Mouse (Mus musculus): ENCODE results near the gene Ubap1l. TPM values are rescaled to one million over a fixed set of nuclear protein-coding genes. Genes with fewer than 3 reads are reported as not detected.
A peak's percentile ranks its signal among the peaks of the same experiment; 100 is the strongest.

Ubap1l gene
- polyA plus RNA-seq, 1 experiment from 2014 or later, result not detected

GRCm38 (mm10) chr9:65408871-65409295, 48.0 kb downstream of the Ubap1l start:
- 45% methylated on average over 5 of the region's 5 CpGs for WGBS
- DNase-seq (ENCODE audit: low spot score) (peak; percentile 74), ATAC-seq (ENCODE audit: low FRiP score, low TSS enrichment) (peak; percentile 96)
- Histone ChIP-seq H3K27ac (replicated peaks) (no peak overlapping the region), H3K4me1 (replicated peaks; ENCODE audit: control insufficient read depth, insufficient read depth) (0 out of 2 replicates have a peak, but pooled peaks cover 4% of the 10 kb centered on the region), H3K36me3 (ENCODE audit: control insufficient read depth, insufficient read depth, low read length) (no peaks in the 10 kb centered on the region), H3K4me3 (ENCODE audit: low read depth, low read length) (no peak overlapping the region), H3K9me3 (ENCODE audit: control insufficient read depth, low read length) (no peaks in the 10 kb centered on the region), H3K27me3 (ENCODE audit: control insufficient read depth, insufficient read depth, low read length) (no peaks in the 10 kb centered on the region), H3K4me2 (replicated peaks; ENCODE audit: low read depth) (no peak overlapping the region), H3K9ac (ENCODE audit: low read length) (no peak overlapping the region)
- TF ChIP-seq CTCF (IDR thresholded peaks at IDR 0.05; ENCODE audit: low read depth), result no peak
- no peak for TF ChIP-seq EP300 (optimal IDR thresholded peaks at IDR 0.05)

GRCm38 (mm10) chr9:65410378-65410777, 49.5 kb downstream of the Ubap1l start:
- DNase-seq (ENCODE audit: low spot score), result no peak
- TF ChIP-seq EP300 (optimal IDR thresholded peaks at IDR 0.05), result no peak
- no peaks in the 10 kb centered on the region for H3K36me3 ChIP-seq (ENCODE audit: control insufficient read depth, insufficient read depth, low read length)
- no peak overlapping the region for H3K27ac ChIP-seq (replicated peaks)
- no peak overlapping the region for H3K9ac ChIP-seq (ENCODE audit: low read length)
- no peaks in the 10 kb centered on the region for H3K9me3 ChIP-seq (ENCODE audit: control insufficient read depth, low read length)
- no peak overlapping the region for H3K4me2 ChIP-seq (replicated peaks; ENCODE audit: low read depth)
- H3K4me3 ChIP-seq (ENCODE audit: low read depth, low read length), result no peak overlapping the region
- WGBS, result 87% methylated on average over 8 of the region's 8 CpGs
- H3K4me1 ChIP-seq (replicated peaks; ENCODE audit: control insufficient read depth, insufficient read depth), result no peaks in the 10 kb centered on the region
- H3K27me3 ChIP-seq (ENCODE audit: control insufficient read depth, insufficient read depth, low read length), result no peaks in the 10 kb centered on the region
- ATAC-seq (ENCODE audit: low FRiP score, low TSS enrichment), result no peak

DNA sequence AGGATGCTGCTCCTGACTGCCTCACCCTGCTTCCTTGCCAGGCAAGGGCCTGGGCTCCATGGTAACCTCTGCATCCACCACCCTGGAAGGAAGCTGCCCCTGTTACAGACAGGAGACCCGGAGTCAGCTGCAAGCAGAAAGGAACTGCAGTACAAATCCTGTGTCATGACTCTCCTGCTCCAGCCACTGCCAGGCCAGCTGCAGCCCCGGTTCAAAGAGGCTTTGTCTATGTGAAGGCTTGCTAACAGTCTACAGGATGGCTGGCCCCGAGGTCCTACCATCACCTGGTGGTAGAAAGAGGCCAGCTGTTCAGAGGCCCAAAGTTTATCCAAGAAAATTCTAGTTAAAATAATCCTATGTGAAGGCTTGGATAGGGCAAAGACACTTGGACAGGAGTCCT, 50.5 kb downstream of the Ubap1l start:
- Histone ChIP-seq H3K27ac (replicated peaks) (no peak overlapping the region), H3K4me1 (replicated peaks; ENCODE audit: control insufficient read depth, insufficient read depth) (no peaks in the 10 kb centered on the region), H3K4me3 (ENCODE audit: low read depth, low read length) (no peak overlapping the region), H3K9me3 (ENCODE audit: control insufficient read depth, low read length) (no peaks in the 10 kb centered on the region), H3K9ac (ENCODE audit: low read length) (no peak overlapping the region), H3K27me3 (ENCODE audit: control insufficient read depth, insufficient read depth, low read length) (no peaks in the 10 kb centered on the region), H3K36me3 (ENCODE audit: control insufficient read depth, insufficient read depth, low read length) (no peaks in the 10 kb centered on the region), H3K4me2 (replicated peaks; ENCODE audit: low read depth) (no peak overlapping the region)
- ATAC-seq (ENCODE audit: low FRiP score, low TSS enrichment) (no peak), DNase-seq (ENCODE audit: low spot score) (no peak)
- WGBS, result 54% methylated on average over 3 of the region's 3 CpGs
- TF ChIP-seq CTCF (IDR thresholded peaks at IDR 0.05; ENCODE audit: low read depth) (no peak), EP300 (optimal IDR thresholded peaks at IDR 0.05) (no peak)

DNA sequence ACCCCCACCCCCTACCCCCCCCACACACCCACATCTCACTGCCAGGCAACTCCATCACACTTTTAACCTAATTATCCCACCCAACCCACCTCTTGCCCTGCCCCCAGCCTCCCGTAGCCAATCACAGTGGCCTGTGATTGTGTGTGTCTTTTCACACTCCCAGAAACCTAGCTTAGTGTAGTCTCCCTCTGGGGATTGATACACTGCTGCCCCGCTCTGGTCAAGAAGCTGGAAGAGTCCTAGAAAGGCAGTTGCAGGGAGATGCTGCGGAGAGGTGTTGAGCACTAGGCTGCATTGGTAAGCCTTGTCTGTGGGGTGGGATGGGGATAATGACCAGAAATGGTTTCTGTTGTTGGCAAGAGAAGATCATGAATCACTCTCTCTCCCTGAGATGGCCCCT, 56.9 kb downstream of the Ubap1l start:
- H3K27me3 ChIP-seq (ENCODE audit: control insufficient read depth, insufficient read depth, low read length), result no peaks in the 10 kb centered on the region
- H3K4me2 ChIP-seq (replicated peaks; ENCODE audit: low read depth), result no peak overlapping the region
- no peaks in the 10 kb centered on the region for H3K9me3 ChIP-seq (ENCODE audit: control insufficient read depth, low read length)
- 43% methylated on average over 3 of the region's 3 CpGs for WGBS
- H3K4me3 ChIP-seq (ENCODE audit: low read depth, low read length), result no peak overlapping the region
- ATAC-seq (ENCODE audit: low FRiP score, low TSS enrichment) (no peak), DNase-seq (ENCODE audit: low spot score) (no peak)
- TF ChIP-seq CTCF (IDR thresholded peaks at IDR 0.05; ENCODE audit: low read depth), result peak; percentile 61
- no peak for TF ChIP-seq EP300 (optimal IDR thresholded peaks at IDR 0.05)
- no peaks in the 10 kb centered on the region for H3K4me1 ChIP-seq (replicated peaks; ENCODE audit: control insufficient read depth, insufficient read depth)
- H3K27ac ChIP-seq (replicated peaks), result no peak overlapping the region
- no peak overlapping the region for H3K9ac ChIP-seq (ENCODE audit: low read length)
- H3K36me3 ChIP-seq (ENCODE audit: control insufficient read depth, insufficient read depth, low read length), result no peaks in the 10 kb centered on the region

DNA sequence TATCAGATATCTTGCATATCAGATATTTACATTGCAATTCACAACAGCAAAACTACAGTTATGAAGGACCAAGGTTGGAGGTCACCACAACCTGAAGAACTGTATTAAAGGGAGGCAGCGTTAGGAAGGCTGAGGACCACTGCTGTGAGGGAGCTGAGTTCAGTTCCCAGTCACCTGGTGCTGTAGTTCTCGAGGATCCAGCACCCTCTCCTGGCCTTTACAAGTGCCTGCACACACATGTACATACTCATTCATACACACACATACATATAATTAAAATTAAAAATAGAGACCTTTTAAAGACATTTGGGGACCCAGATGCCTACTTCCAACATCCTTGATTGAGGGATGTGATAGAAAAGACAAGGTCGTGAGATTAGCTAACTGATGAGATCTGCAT, 58.8 kb downstream of the Ubap1l start:
- no peak for ATAC-seq (ENCODE audit: low FRiP score, low TSS enrichment)
- no peaks in the 10 kb centered on the region for H3K36me3 ChIP-seq (ENCODE audit: control insufficient read depth, insufficient read depth, low read length)

DNA sequence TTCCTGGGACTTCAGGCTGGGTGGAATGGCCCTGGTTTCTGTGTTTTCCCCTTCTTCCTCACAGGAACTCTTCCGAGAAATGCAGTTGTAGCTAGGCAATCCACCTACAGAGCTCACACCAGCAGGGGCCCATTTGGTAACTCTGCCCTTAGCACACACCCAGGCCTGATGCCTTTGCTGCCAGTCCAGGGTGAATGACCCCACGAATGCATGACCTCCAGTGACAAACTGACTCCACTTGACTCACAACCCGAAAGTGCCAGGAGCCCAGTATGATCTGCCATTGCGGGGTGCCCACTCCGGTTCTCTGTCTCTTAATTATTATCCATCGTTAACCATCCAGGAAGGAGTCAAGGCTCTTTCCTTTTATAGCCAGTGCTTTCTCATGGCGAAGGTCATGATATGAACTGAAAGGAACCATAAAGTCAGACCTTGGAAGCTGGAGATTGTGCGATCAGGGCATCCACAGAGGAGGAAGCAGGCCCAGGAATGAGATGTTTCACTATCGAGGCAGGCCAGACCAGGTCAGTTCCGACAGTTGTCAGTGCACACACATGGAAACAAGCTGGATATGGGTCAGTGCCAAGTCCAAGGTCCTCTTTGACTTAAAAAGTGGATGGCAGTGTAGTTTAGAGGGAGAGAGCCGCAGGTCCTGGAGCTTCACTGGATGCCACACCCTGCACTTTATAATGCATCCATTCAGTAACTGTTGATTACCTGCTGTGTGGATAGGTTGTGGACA, 62.1 kb downstream of the Ubap1l start, which contains the start of gene Slc51b:
TSS of gene Slc51b (minus strand) at position 196 of the 742 bp plus-strand sequence.
- H3K4me3 ChIP-seq (ENCODE audit: low read depth, low read length), result no peak within 1 kb of the TSS
- H3K4me1 ChIP-seq (replicated peaks; ENCODE audit: control insufficient read depth, insufficient read depth), result no peaks in the 10 kb centered on the region
- H3K27ac ChIP-seq (replicated peaks), result no peak within 1 kb of the TSS
- no peak for ATAC-seq (ENCODE audit: low FRiP score, low TSS enrichment)
- no peaks in the 10 kb centered on the region for H3K9me3 ChIP-seq (ENCODE audit: control insufficient read depth, low read length)
- H3K9ac ChIP-seq (ENCODE audit: low read length), result no peak within 1 kb of the TSS
- no peaks in the 10 kb centered on the region for H3K27me3 ChIP-seq (ENCODE audit: control insufficient read depth, insufficient read depth, low read length)
- no peak within 1 kb of the TSS for H3K4me2 ChIP-seq (replicated peaks; ENCODE audit: low read depth)
- 78% methylated on average over 11 of the region's 11 CpGs for WGBS
- TF ChIP-seq EP300 (optimal IDR thresholded peaks at IDR 0.05) (no peak), CTCF (IDR thresholded peaks at IDR 0.05; ENCODE audit: low read depth) (no peak)
- H3K36me3 ChIP-seq (ENCODE audit: control insufficient read depth, insufficient read depth, low read length), result no peaks in the 10 kb centered on the region
- no peak for DNase-seq (ENCODE audit: low spot score)

More for the DNA sequence above, 58.8 kb downstream of the Ubap1l start:
- H3K9ac ChIP-seq (ENCODE audit: low read length), result no peak overlapping the region
- H3K27me3 ChIP-seq (ENCODE audit: control insufficient read depth, insufficient read depth, low read length), result no peaks in the 10 kb centered on the region
- TF ChIP-seq CTCF (IDR thresholded peaks at IDR 0.05; ENCODE audit: low read depth) (peak; percentile 28; the same call in 1 of the 2 replicates), EP300 (optimal IDR thresholded peaks at IDR 0.05) (no peak)
- H3K27ac ChIP-seq (replicated peaks), result no peak overlapping the region
- whole genome bisulfite sequencing, result 64% methylated on average over 3 of the region's 3 CpGs
- no peak for DNase-seq (ENCODE audit: low spot score)
- no peak overlapping the region for H3K4me3 ChIP-seq (ENCODE audit: low read depth, low read length)
- no peaks in the 10 kb centered on the region for H3K9me3 ChIP-seq (ENCODE audit: control insufficient read depth, low read length)
- no peak overlapping the region for H3K4me2 ChIP-seq (replicated peaks; ENCODE audit: low read depth)
- H3K4me1 ChIP-seq (replicated peaks; ENCODE audit: control insufficient read depth, insufficient read depth), result no peaks in the 10 kb centered on the region

All from stomach, postnatal 0 days (tissue).